Mouse (Mus musculus) brain, adult 10 weeks (tissue): ENCODE data around the gene 4930596D02Rik. TPM values are rescaled to one million over a fixed set of nuclear protein-coding genes. Genes with fewer than 3 reads are reported as not detected.

Experiments used
- polyA plus RNA-seq: library from polyadenylated mRNA; stranded (reverse); fragments of 350-450 nt; fragmentation: Illumina TruSeq; extraction: RNeasy Lipid Tissue Mini Kit (QIAGEN cat#74804); gene quantifications from one replicate; pipeline ENCODE4 v1.2.3, GENCODE M21; 2015; ENCODE audit warnings: low read depth, low replicate concordance

The 4930596D02Rik gene
- polyA plus RNA-seq: not detected

DNA sequence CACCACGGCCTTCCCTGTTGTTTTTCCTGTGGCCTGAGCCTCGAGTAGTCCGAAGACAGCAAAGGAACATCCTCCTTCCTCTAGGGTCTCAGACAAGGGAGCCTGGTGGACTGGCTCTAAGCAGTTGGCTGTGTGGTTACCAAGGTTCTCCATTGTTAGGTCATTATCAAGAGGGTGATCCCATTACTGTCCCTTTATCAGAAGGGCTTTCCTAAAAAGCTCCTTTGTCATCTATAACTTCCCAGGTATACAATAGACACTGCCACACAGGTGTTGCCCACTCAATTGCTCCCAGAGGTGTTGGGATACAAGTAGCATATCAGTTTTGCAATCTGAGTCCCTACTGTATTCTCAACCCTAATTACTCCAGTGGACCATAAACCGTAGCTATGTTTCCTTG is at the start of gene 4930596D02Rik:
Gene 4930596D02Rik, minus strand, starts transcription at position 101 of the 400 bp plus-strand sequence.

